Mouse (Mus musculus) spleen, postnatal 14 days (tissue): ENCODE results near the gene Ptprr.

Source experiments
- DNase-seq, 2 experiments: peaks; one replicate each; pipeline ENCODE4 v3.0.0; 2021 to 2022; ENCODE audit warnings: low spot score in 2 of 2

Ptprr gene

DNA sequence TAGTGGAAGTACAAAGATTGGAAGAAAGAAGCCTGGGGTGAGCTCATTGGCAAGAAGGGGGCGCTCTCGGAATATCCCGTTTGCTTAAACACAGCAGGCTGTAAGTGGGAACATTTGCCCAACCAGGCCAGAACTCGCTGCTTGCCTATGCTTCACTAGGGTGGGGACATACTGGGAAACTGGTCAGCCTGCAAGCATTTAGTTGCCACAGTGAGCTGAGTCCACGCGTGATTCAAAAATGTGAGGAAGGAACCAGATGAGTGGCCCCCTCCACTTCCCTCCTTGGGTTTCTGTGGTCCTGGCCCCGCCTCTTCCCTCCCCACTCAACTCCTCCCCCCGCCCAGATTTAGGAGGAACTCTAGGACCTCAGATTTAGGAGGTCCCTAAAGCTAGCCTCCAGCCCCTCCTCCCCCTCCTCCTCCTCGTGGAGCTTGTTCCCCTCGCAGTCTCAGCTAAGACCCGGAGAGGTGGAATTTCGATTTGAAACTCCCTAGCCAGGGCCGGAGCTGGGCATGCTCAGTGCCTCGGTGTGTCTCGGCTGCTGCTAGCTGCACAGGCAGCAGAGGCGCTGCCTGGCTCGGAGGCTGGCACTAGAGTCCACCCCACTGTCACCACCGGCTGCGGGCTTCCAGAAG is at the start of gene Ptprr:
Ptprr (plus strand) TSS at position 369 of the 635 bp plus-strand sequence.
- DNase-seq: no peak

DNA sequence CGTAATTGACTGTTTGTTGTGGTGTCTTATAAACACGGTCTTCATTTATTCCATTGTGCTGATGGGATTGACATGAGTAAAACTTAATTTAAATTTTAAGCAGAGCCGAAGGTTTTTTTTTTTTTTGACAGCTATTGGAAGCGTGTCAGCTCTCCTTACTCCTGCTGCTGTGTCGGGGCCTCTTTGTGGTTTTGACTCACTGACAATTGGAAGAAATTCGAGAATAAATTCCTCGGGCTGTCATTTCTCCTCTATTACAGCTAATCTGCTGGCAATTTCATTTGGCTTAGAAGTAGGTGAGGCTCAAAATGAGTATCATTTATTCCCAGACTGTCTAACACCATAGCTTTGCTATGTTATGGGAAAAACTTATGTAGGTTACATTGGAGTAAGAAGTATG is 41.7 kb upstream of the Ptprr start:
- DNase-seq: no peak

GRCm38 (mm10) chr10:115978992-115979391 is 39.0 kb upstream of the Ptprr start:
- no peak for DNase-seq

- DNase-seq: no peak
Observed at GRCm38 (mm10) chr10:115980018-115980417, 38.0 kb upstream of the Ptprr start.

- no peak for DNase-seq
Observed at GRCm38 (mm10) chr10:115984308-115984707, 33.7 kb upstream of the Ptprr start.

DNA sequence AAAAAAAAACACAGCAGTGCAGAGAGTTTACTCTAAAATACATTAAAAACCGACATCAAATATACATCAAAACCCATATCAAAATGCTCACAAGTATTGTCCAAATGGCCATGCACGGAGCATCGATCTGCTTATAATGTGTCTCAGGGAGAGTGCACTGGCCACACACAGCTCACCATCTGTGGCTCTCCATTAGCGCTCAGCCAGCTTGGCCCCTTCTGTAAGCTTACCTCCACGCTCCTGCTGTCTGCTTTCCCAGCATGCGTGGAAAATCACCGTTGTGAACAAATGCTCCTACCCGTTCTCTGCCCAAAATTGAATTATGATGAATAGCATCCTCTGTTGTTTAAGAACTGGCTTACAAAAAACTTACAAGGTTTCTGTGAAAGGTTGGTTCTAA is 16.2 kb upstream of the Ptprr start:
- DNase-seq: no peak

DNA sequence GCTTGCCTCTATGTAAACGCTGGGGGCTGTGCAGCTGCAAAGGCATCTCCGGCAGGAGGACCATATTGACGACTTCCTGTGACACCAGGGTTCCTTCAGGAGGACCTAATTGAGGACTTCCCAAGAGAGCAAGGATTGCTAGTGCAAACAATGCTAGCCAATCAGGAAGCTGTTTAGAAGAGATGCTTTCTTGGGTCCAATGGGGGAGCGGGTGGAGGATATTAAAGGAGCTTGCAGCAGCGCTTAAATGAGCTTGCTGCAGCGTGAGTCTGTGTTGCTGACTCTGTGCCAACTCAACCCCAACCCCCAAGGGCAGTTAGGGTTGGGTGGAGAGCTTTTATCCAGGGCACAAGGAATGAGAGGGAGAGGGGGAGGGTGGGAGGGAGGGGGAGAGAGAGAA is 11.3 kb upstream of the Ptprr start:
- no peak for DNase-seq

DNA sequence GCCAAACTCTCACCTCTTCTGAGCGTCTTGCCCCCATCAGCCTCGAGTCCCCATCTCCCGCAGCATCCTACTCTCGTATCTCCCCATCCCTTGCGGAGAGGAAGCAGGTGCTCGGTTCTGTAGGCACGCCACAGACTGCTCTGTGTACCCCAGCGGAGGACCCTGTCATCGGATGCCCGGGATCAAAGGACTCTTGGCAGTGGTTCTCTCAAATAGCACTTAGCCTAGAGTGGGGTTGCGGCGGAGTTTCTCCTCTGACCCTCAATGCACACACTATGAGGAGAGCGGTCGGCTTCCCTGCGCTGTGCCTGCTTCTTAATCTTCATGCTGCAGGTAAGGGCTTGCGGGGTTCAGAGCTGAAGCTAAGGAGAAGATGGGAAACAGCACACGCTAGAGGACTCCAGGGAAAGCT is 473 bp downstream of the Ptprr start:
- DNase-seq: no peak

DNA sequence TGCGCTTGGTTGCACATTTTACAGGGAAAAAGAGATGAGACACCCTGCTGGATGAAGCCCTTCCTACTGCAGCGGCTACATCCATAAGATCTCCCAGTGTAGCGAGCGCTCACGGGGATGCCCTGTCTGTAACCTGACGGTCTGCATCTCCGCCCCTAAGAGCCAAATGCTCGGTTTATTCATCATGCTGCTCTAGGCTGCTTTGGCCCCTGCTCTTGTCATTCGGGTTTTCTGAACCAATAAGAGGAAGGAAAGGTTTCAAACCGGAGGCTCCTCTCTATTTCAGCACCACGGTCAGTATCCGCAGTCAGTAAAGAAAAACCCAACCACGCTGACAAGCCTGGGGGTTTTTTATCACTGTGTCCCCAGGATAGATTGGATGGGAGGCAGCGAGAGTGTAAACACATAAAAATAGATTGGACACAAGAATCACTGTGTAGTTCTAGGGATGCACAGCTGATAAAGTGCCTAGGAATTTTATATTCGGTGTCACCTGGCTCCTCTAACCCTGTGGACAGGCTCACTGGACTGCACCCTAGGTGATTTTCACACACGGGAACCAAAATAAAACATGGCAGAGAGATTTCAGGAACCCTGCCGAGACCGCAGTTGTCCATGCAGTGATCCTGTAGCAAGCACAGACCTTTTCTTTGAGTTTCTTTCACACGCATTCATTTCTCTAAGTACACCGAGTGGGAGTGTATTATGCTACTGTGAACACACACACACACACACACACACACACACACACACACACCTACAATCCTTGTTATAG is 1.3 kb downstream of the Ptprr start:
- no peak for DNase-seq

- DNase-seq: no peak
Observed at GRCm38 (mm10) chr10:116021081-116021480, 3.1 kb downstream of the Ptprr start.

- DNase-seq: no peak
Observed at GRCm38 (mm10) chr10:116038150-116038549, 20.1 kb downstream of the Ptprr start.

DNA sequence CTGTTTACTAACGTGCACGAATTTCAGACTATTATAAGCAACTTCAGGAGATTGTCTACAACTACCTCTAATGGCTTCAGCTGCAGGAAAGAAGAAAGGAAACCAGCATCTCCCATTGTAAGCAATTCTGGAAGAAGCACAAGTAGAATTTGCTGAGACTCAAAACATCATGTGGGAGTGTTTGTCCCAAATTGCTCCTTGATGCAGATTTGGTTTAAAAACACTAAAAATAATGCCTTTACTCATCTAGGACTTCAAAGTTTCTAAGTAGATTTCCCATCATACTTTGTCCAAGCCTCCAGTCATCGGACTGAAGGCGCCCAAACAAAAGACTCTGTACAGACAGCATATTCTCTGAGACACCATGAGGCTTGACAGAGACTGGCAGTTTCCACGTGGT is 57.9 kb downstream of the Ptprr start:
- DNase-seq: no peak

GRCm38 (mm10) chr10:116078636-116079035 is 60.6 kb downstream of the Ptprr start:
- DNase-seq: no peak

DNA sequence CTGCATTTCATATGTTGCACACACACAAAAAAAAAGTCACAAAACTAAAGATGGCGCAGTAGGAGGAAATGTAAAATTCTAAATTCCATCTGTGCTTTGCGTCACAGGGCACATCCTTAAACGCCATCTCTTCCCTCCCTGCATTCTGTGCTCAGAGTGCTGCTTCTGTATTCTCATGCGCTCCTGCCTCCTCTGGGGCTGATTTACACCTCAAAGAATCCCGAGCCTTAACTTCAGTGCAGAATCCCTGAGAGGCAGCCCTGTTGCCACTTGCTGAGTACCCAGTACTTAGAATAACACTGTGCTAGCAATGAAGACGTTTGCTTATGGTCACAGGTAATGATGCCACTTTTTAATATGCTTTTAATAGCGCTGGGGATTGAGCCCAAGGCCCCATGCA is 61.4 kb downstream of the Ptprr start:
- DNase-seq: no peak

GRCm38 (mm10) chr10:116080841-116081240 is 62.8 kb downstream of the Ptprr start:
- no peak for DNase-seq

- DNase-seq: no peak
Observed at GRCm38 (mm10) chr10:116083965-116084364, 66.0 kb downstream of the Ptprr start.

DNA sequence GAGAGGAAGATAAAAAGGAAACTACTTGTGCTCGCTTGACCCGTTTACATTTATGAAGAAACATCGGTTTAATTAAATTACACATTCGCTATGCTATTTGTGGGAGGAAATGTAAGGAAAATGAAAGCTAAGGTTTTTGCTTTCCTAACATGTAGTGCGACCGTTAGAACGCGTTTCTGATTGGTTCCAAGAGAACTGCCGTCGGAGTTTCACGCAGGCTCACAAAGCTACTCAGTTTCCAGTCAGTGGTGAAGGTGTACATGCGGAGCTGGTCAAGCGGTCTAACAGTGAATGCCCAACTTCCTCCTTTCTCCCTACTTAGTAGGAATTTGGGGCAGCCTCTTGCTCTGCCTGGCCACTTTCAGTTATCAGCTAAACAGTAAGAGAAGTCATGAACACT is 78.5 kb downstream of the Ptprr start:
- no peak for DNase-seq

DNA sequence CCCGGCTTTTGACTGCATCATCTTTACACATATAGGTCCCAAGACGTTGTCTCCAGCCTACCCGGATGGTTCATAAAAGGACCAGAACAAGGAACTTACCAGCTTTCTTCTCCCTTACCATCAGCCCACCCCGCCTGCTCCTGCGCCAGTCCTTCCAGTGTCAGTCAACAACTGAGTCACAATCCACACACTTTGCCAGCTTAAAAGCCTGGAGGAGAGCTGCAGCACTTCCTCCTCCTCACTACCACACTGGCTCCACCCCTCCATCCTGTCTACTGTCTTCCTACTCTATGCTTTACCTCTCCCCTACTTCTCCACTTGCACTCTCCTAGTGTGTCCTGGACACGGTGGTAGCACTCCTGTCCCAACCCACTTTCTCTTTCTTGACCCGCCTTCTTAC is 80.5 kb downstream of the Ptprr start:
- no peak for DNase-seq

DNA sequence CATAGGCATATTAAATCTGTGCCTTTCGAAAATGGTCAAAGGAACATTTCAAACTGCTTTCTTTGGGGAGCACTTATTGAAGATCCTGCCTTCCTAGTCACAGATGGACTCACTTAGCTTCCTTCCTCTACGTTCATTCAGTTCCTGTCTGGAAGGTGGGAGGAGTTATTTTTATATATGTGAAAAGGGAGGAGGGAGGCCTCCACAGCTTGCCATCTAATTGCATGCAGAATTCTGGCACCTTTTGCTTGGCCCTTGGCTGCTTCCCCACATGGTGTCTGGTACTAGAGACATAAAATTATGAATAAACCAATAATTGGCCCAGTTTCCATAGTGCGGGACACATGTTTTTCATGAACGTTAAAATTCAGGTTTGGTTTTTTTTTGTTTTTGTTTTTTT is 90.2 kb downstream of the Ptprr start:
- no peak for DNase-seq

DNA sequence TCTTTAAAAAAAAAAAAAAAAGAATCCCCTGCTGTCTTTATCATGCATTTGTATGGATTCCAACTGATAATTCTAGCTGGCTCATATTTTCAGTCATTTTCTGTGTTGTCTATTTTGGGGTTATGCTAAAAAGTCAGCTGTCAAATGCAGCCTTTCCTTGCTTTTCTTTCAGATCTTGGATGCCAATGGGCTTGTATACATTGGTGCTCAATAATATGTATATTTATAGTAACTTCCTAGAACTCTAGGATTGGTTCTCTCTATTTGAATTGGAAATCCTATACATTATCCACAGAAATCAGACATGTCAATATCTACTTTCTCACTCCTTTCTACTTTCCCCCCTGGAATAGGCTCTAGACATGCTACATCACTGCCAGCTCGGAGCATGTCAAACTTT is 90.7 kb downstream of the Ptprr start:
- no peak for DNase-seq

- DNase-seq: no peak
Observed at GRCm38 (mm10) chr10:116112868-116113267, 94.9 kb downstream of the Ptprr start.

- no peak for DNase-seq
Observed at GRCm38 (mm10) chr10:116113867-116114474, 96.0 kb downstream of the Ptprr start, which contains the start of gene 4933416C03Rik. 4933416C03Rik (minus strand) TSS chr10:116113917.
